Mouse (Mus musculus) E14TG2a.4 (cell line): ENCODE results near the gene Ldhb.

Experiments used
- H3K27me3 ChIP-seq: 2 replicates; pipeline ENCODE4 v1.6.1; 2014; ENCODE audit warnings: low read length, control low read depth; ENCODE audit not compliant: insufficient read depth
- H3K36me3 ChIP-seq: 2 replicates; pipeline ENCODE4 v1.6.1; 2014; ENCODE audit warnings: low read length, control low read depth; ENCODE audit not compliant: insufficient read depth
- H3K4me1 ChIP-seq: replicated peaks from 2 replicates; pipeline ENCODE4 v1.6.1; 2014; ENCODE audit warnings: low read depth, low read length, control low read depth
- H3K4me3 ChIP-seq: replicated peaks from 2 replicates; pipeline ENCODE4 v1.5.1; 2014; ENCODE audit warnings: mild to moderate bottlenecking, low read length
- H3K9me3 ChIP-seq: 2 replicates; pipeline ENCODE4 v1.6.1; 2014; ENCODE audit warnings: low read length, control low read depth
- CTCF ChIP-seq: conservative IDR thresholded peaks from 2 replicates; pipeline ENCODE4 v1.5.1; 2014; ENCODE audit warnings: low read length
- NANOG ChIP-seq: IDR thresholded peaks from 2 replicates; pipeline ENCODE4 v1.6.1; 2014; ENCODE audit warnings: borderline replicate concordance, low read length, mixed read lengths
- POU5F1 ChIP-seq: IDR thresholded peaks from 2 replicates; pipeline ENCODE4 v1.6.1; 2014; ENCODE audit warnings: low read length, borderline replicate concordance

Ldhb gene

GRCm38 (mm10) chr6:142540131-142540530, 32.4 kb upstream of the Ldhb start:
- no peaks in the 10 kb centered on the region for H3K9me3 ChIP-seq
- H3K4me1 ChIP-seq, result peaks cover 3% of the 10 kb centered on the region
- no peak overlapping the region for H3K4me3 ChIP-seq
- no peaks in the 10 kb centered on the region for H3K36me3 ChIP-seq
- peaks cover 13% of the 10 kb centered on the region for H3K27me3 ChIP-seq
- TF ChIP-seq CTCF, result no peak
- no peak for TF ChIP-seq POU5F1
- no peak for TF ChIP-seq NANOG

- Histone ChIP-seq H3K27me3 (peaks cover 6% of the 10 kb centered on the region), H3K4me1 (no peaks in the 10 kb centered on the region; the same call in 1 of the 2 replicates), H3K4me3 (no peak overlapping the region), H3K36me3 (no peaks in the 10 kb centered on the region), H3K9me3 (no peaks in the 10 kb centered on the region)
- no peak for TF ChIP-seq NANOG
- TF ChIP-seq POU5F1, result no peak
- TF ChIP-seq CTCF, result no peak
Observed at GRCm38 (mm10) chr6:142538503-142538902, 30.7 kb upstream of the Ldhb start.

DNA sequence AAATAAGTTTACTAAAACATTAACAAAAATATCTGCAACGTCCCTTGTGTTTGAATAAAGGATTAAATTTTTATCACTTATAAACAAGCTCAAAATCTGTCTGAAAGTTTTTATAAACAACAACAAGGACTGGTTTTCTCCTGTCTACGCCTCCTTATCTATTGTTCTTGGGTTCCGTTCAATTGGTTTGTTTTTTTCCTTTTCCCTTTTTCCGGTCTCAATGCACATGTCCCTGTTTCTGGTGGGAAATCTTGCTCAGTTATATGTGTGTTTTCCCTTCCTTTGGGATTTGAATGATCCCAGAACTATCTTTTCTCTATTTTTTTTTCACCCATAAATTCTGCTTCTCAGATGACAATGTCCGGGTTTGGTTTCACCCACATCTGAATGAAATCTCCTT, 25.7 kb upstream of the Ldhb start:
- H3K4me3 ChIP-seq, result no peak overlapping the region
- H3K36me3 ChIP-seq, result no peaks in the 10 kb centered on the region
- no peaks in the 10 kb centered on the region for H3K9me3 ChIP-seq
- no peaks in the 10 kb centered on the region; the same call in none of the 2 replicates for H3K4me1 ChIP-seq
- H3K27me3 ChIP-seq, result peaks cover 4% of the 10 kb centered on the region; the same call in 1 of the 2 replicates
- TF ChIP-seq CTCF, result no peak
- no peak for TF ChIP-seq POU5F1
- no peak for TF ChIP-seq NANOG

GRCm38 (mm10) chr6:142532686-142533085, 24.9 kb upstream of the Ldhb start:
- no peaks in the 10 kb centered on the region; the same call in 1 of the 2 replicates for H3K4me1 ChIP-seq
- no peaks in the 10 kb centered on the region for H3K36me3 ChIP-seq
- TF ChIP-seq CTCF (no peak), NANOG (no peak), POU5F1 (no peak)
- no peak overlapping the region for H3K4me3 ChIP-seq
- peaks cover 4% of the 10 kb centered on the region; the same call in 1 of the 2 replicates for H3K27me3 ChIP-seq
- no peaks in the 10 kb centered on the region for H3K9me3 ChIP-seq

DNA sequence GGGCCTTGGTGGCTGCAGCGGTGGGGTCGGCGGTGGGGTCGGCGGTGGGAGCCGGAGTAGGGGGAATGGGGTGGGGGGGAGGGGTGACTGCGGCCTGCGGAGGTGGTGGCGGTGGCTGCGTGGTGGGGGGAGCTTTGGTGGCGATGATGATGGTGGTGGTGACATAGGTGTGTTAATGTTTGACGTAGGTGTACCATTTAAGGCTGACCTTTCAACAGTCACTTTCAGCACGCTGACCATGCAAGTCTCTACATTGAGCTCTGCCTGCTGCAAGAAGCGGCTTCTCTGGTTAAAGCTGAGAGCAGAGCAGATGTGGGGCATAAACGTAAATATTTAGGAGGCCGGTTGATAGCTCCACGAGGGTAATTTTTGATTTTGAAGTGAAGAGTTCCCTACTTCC, 24.4 kb upstream of the Ldhb start:
- Histone ChIP-seq H3K27me3 (peaks cover 2% of the 10 kb centered on the region; the same call in 1 of the 2 replicates), H3K36me3 (no peaks in the 10 kb centered on the region), H3K4me3 (no peak overlapping the region), H3K4me1 (no peaks in the 10 kb centered on the region; the same call in 1 of the 2 replicates), H3K9me3 (no peaks in the 10 kb centered on the region)
- TF ChIP-seq POU5F1, result no peak
- no peak for TF ChIP-seq CTCF
- TF ChIP-seq NANOG, result no peak

DNA sequence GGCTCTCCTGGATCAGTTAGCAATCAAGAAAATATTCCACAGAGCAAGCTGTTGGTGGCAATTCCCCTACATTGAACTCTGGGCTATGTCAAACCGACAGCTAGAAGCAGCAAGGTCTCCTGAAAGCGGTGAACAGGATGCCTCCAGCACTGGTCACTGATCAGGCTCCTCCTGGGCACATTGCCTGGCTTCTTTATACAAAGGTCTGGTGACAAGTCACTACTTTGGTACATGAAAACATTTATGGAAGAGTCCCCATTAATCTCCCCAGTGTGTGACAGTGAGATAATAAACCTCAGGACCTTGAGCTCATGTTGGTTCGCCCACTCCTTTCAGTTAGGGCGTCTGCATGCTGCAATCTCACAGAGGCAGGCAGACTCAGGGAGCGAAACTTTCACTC, 22.6 kb upstream of the Ldhb start:
- Histone ChIP-seq H3K9me3 (no peaks in the 10 kb centered on the region), H3K4me1 (no peaks in the 10 kb centered on the region; the same call in 1 of the 2 replicates), H3K27me3 (no peaks in the 10 kb centered on the region), H3K4me3 (no peak overlapping the region), H3K36me3 (no peaks in the 10 kb centered on the region)
- TF ChIP-seq POU5F1 (no peak), NANOG (no peak), CTCF (no peak)

- H3K9me3 ChIP-seq, result no peaks in the 10 kb centered on the region
- no peaks in the 10 kb centered on the region for H3K36me3 ChIP-seq
- no peaks in the 10 kb centered on the region; the same call in 1 of the 2 replicates for H3K4me1 ChIP-seq
- TF ChIP-seq POU5F1, result no peak
- no peak for TF ChIP-seq NANOG
- no peak for TF ChIP-seq CTCF
- no peaks in the 10 kb centered on the region for H3K27me3 ChIP-seq
- H3K4me3 ChIP-seq, result no peak overlapping the region
Observed at GRCm38 (mm10) chr6:142529680-142530079, 21.9 kb upstream of the Ldhb start.

GRCm38 (mm10) chr6:142527931-142528562, 20.3 kb upstream of the Ldhb start:
- Histone ChIP-seq H3K36me3 (no peaks in the 10 kb centered on the region), H3K4me1 (no peaks in the 10 kb centered on the region; the same call in 1 of the 2 replicates), H3K4me3 (no peak overlapping the region), H3K27me3 (no peaks in the 10 kb centered on the region), H3K9me3 (no peaks in the 10 kb centered on the region)
- TF ChIP-seq CTCF (no peak), NANOG (no peak), POU5F1 (no peak)
